Mouse (Mus musculus): ENCODE results near the gene Rab30.
"Not testable (repeated sequence)": the region's sequence is repeated elsewhere in the genome, so short reads cannot be mapped to it uniquely, and the experiment has no call there.

Gene Rab30

GRCm38 (mm10) chr7:92758067-92758466 lies 16.7 kb downstream of the Rab30 start:
- DNase-seq = no peak

DNA sequence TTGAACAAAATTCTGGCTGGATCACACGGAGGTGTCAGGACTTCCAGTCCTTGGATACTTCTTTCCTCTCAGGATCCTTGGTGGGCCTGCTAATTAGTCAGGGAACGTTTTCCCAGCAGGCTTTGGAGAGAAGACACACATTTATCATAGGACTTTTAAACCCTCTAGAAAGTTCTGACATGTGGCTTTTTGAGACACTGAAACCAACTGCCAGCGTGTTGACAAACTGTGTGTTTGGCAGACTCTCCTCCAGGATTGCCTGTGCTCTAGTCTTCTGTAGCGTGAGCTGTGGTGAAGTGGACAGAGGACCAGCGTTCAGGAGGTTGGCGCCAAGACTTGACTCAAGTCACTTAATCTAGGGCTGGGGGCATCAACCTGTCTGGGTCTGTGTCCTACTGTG lies 19.2 kb downstream of the Rab30 start:
- DNase-seq = no peak

DNA sequence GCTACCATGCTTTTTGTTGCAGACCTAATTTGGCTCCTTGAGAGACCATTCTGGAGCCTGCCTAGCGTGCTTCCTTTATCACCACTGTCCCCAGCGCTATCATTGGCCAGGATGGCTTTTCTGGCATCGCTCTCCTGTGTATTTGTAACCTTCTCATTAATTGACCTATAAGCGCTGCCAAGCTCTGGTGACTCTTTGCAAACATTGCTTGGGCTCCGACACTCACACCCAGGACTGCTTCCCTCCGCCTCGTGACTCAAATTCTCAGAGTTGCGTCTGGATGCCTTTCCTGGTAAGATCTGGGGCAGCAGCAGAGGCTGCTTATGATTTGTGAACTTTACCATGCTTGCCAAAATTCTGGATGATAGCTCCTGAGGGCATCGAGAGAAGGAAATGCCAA lies 19.8 kb downstream of the Rab30 start:
- no peak for DNase-seq

- peak; percentile 4 for DNase-seq
Observed at GRCm38 (mm10) chr7:92765426-92765825, 24.0 kb downstream of the Rab30 start.

DNA sequence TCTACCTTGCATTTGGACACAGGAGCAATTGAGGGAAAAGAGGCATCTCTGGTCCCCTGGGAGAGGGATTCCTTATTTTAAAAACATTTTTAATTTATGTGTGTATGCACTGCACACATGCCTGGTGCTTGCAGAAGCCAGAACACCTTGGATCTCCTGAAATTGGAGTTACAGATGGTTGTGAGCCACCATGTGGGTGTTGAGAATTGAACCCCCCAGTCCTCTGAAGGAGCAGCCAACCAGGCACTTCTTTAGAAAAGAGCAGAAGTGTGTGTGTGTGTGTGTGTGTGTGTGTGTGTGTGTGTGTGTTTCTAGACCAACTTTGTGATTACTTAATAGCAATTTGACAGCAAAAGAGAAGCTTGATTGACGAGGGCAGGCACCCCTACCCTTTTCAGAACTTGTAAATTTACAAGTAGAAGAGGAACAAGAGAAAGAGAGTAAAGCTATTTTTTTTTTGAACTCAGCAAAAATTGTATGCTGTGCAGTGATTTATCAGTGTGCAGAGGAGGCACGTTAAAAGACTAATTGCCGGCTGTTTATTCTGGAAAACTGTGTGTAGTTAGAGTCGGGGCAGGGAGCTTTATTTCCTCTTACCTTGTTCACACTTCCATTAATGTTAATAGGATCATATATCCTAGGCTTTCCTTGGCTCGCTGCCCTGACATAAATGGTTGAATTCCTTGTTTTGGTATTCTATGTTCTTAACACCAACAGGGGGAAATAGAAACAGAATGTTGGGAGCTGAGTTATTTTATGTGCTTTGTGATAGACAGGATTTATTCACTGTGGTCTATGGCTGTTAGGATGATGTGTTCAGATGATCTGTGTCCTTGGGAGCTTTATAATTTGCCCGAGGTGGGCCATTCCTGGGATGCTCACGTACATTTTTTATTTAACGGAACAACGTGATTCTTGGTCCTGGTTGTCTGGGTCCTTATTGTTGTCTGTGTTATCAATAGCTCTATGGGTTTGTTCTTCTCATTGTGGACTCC lies 25.0 kb downstream of the Rab30 start:
- DNase-seq = peak; percentile 2

DNA sequence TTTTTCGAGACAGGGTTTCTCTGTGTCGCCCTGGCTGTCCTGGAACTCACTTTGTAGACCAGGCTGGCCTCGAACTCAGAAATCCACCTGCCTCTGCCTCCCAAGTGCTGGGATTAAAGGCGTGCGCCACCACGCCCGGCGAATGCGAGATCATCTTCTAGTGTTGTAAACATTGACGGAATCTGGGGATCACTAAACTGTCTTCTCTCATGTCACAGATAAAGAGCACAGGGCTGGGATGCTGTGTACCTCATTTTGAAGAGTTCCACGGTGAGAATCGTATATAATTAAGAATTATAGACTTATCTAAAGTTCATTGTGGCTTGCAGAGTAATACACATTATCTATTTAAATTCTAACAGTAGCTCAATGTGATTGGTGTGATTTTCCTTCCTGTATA lies 26.7 kb downstream of the Rab30 start:
- DNase-seq = not testable (repeated sequence)

- no peak for DNase-seq
Observed at GRCm38 (mm10) chr7:92768859-92769258, 27.5 kb downstream of the Rab30 start.

- no peak for DNase-seq
Observed at GRCm38 (mm10) chr7:92773006-92773405, 31.6 kb downstream of the Rab30 start.

- no peak for DNase-seq
Observed at GRCm38 (mm10) chr7:92773596-92773995, 32.2 kb downstream of the Rab30 start.

DNA sequence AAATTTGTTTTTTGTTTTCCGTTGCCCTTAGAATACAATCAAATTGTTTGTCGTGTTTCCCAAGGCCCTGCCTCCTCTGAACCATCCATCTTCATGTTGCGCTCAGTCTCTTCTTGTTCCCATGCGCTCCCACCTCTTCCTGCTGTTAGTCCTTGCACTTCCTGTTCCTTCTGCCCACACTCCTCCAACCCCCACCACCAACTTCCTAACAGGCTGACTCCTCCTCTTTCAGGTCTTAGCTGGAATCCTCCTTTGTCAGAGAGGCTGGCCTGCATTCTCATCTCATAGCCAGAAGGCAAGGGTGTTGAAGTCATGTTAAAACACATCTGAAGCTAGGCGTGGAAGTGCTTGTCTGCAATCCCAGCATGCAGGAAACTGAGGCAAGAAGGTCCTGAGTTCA lies 33.3 kb downstream of the Rab30 start:
- no peak for DNase-seq

GRCm38 (mm10) chr7:92775703-92776102 lies 34.3 kb downstream of the Rab30 start:
- no peak for DNase-seq

- peak; percentile 42 for DNase-seq
Observed at GRCm38 (mm10) chr7:92776647-92777046, 35.2 kb downstream of the Rab30 start.

DNA sequence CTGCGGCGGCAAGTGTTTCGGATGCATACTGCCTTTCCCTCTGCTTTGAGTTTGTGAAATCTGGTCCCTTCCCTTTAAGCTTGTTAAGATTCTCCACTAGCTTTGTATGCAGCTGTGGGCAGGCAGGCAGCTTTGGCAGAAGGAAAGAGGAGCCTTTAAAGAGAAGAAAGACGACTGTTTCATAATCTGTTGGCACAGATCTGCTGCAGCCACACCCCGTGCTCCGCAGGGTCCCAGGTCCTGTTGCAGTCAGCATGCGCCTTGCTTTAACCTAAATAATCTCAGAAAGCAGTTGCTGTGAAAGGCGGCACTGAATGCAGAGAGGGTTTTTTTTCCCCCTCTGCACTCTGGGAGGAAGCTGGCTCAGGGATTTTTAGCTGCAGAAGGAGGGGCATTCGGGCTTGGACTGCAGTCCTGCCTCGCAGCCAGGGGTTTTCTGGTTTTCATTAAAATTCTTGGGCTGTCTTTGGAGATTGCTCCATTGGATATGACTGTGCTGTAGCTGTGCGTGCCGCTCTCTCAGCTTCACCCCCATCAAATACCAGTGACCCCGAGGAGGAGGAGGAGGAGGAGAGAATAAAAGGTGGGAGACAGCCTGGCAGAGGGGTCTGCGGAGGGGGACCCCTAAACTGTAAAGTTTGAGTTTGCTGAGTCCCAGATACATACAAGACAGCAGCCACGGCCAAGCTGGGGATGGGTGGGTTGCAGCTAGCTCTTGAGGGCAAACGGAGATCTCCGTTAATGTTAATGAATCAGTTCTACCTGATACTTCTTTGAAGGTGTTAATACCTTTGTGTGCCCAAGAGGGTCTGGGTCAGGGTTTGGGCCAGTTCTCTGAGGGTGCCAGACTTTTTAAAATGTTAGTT lies 35.9 kb downstream of the Rab30 start:
- peak; percentile 84 for DNase-seq

DNA sequence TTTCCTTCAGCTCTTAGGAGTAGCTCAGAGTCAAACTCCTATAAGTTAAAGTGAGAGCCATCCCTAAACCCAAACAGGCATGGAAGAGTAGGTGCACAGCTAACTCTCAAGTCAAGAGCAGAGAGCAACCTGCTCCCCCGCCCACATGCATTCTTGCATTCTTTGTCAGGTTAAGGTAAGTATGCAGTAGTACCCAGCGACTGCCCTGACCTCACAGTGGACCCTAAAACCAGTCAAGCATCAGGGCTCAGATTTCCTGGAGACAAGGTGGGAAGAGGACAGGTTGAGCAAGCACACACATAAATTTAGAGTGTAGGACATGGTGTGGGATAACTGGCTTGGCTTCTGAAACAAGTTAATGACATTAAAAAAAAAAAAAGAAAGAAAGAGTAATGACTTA lies 37.7 kb downstream of the Rab30 start:
- DNase-seq = no peak

- DNase-seq = no peak
Observed at GRCm38 (mm10) chr7:92781361-92781760, 40.0 kb downstream of the Rab30 start.

DNA sequence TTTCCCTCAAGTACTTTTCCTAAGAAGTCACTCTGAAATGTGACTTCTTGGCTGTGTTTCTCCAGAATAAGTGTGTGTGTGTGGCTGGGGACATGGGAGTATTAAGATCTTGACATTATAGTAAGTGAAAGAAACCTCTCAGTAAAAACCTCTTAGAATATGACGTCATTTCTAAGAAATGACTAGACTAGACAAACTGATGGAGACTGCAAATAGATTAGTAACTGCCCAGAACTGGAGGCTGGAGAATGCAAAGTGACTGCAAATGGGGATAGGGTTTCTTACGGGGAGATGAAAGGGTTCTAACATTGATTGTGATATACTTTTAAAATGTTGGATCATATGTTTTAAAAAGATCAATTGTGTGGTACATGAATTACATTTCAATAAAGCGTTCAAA lies 40.5 kb downstream of the Rab30 start:
- DNase-seq = no peak

DNA sequence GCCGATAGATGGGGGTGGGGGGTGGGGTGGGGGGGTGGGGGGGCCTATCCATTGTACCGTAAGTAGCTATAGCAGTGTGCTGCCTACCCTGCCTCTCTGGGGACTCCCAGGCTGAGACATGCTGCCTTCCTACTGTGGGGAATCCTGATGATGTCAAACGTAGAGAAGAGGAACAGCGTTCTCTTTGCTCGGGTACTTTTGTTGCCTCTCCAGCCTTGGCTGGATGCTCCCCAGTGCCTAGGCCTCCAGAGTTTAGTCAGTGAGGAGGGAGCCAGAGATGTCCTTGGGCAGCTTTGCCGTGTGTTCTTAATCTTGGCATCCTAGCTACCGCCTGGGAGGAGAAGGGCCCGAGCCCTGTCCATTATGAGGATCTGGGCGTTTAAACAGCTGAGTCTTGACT lies 41.1 kb downstream of the Rab30 start:
- no peak for DNase-seq

- no peak for DNase-seq
Observed at GRCm38 (mm10) chr7:92783166-92783806, 41.9 kb downstream of the Rab30 start.

GRCm38 (mm10) chr7:92783914-92784313 lies 42.5 kb downstream of the Rab30 start:
- no peak for DNase-seq

GRCm38 (mm10) chr7:92795749-92796148 lies 54.3 kb downstream of the Rab30 start:
- no peak for DNase-seq

GRCm38 (mm10) chr7:92796813-92797212 lies 55.4 kb downstream of the Rab30 start:
- no peak for DNase-seq

DNA sequence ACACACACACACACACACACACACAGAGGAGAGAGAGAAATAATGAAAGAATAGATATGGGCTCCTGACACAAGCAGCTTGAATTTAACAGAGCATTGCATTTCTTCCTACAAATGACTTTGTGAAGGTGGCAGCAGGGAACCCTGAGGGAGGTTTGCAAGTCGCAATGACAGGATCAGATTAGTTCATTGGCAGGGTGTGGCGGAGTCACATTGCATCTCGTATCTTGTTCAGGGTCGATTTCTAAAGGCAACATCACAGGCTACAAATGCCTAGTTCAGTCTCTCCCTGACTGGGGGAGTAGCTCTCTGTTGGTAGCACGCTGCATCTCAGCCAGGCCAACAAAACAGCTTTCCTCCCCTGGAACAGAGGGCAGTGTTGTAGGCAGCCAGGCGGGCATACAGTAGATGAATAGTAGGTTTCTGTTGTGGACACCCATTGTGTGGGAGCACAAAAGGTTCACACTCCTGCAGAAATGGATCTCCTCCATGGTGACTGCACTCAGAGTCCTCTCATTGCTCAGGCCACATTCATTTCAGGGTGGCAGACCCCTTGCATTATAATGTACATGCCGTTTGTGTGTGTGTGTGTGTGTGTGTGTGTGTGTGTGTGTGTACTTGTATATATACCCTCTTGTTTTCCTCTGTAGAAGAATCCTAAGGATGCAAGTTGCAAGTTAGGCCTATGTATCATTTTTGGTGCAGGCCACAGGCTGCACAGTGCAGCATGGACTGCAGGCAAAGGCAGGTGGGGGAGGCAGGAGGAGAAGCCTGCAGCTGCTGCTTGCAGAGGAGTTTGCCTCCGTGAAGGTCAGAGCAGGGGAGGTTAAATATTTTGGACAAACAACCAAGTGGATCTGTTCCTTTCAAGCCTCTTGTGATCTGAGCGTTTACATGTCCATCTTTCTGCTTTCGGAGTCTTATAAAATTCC lies 58.5 kb downstream of the Rab30 start:
- DNase-seq = no peak
